Mouse (Mus musculus): ENCODE measurements around the gene Scamp4. TPM values are rescaled to one million over a fixed set of nuclear protein-coding genes. Genes with fewer than 3 reads are reported as not detected.

Gene Scamp4
- polyA plus RNA-seq, 1 experiment from 2014 or later = 113 TPM

GRCm38 (mm10) chr10:80569664-80570066, 33.0 kb upstream of the Scamp4 start:
- Histone ChIP-seq H3K9ac (replicated peaks; ENCODE audit: low read length) (peak overlapping the region; percentile 18; the same call in 1 of the 2 replicates), H3K36me3 (ENCODE audit: insufficient read depth, low read length) (0 out of 2 replicates have a peak, but pooled peaks cover 8% of the 10 kb centered on the region), H3K27ac (ENCODE audit: low read length) (no peak overlapping the region), H3K27me3 (ENCODE audit: insufficient read depth, low read length) (no peaks in the 10 kb centered on the region), H3K4me3 (ENCODE audit: low read length) (peak overlapping the region; percentile 9; the same call in 1 of the 2 replicates), H3K4me2 (replicated peaks; ENCODE audit: low read depth, low read length) (peak overlapping the region; percentile 23), H3K4me1 (ENCODE audit: insufficient read depth, low read length) (peaks cover 41% of the 10 kb centered on the region), H3K9me3 (ENCODE audit: low read length) (no peaks in the 10 kb centered on the region)
- 0 out of 2 replicates have a peak, but pooled peaks have one; percentile 22 for ATAC-seq (ENCODE audit: low FRiP score, low TSS enrichment)
- WGBS = 27% methylated on average over 10 of the region's 10 CpGs

GRCm38 (mm10) chr10:80570419-80570818, 32.3 kb upstream of the Scamp4 start:
- H3K36me3 ChIP-seq (ENCODE audit: insufficient read depth, low read length) = 0 out of 2 replicates have a peak, but pooled peaks cover 8% of the 10 kb centered on the region
- WGBS = 88% methylated on average over 10 of the region's 10 CpGs
- no peaks in the 10 kb centered on the region for H3K27me3 ChIP-seq (ENCODE audit: insufficient read depth, low read length)
- H3K9me3 ChIP-seq (ENCODE audit: low read length) = no peaks in the 10 kb centered on the region
- H3K4me3 ChIP-seq (ENCODE audit: low read length) = peak overlapping the region; percentile 23; the same call in 1 of the 2 replicates
- peak overlapping the region; percentile 50; the same call in 1 of the 2 replicates for H3K4me2 ChIP-seq (replicated peaks; ENCODE audit: low read depth, low read length)
- H3K27ac ChIP-seq (ENCODE audit: low read length) = peak overlapping the region; percentile 59; the same call in 1 of the 2 replicates
- no peak for ATAC-seq (ENCODE audit: low FRiP score, low TSS enrichment)
- H3K9ac ChIP-seq (replicated peaks; ENCODE audit: low read length) = peak overlapping the region; percentile 45; the same call in 1 of the 2 replicates
- H3K4me1 ChIP-seq (ENCODE audit: insufficient read depth, low read length) = peaks cover 49% of the 10 kb centered on the region

- 16% methylated on average over 30 of the region's 30 CpGs for WGBS
- Histone ChIP-seq H3K9ac (replicated peaks; ENCODE audit: low read length) (peak overlapping the region; percentile 45), H3K27ac (ENCODE audit: low read length) (peak overlapping the region; percentile 59), H3K4me2 (replicated peaks; ENCODE audit: low read depth, low read length) (peak overlapping the region; percentile 50), H3K36me3 (ENCODE audit: insufficient read depth, low read length) (0 out of 2 replicates have a peak, but pooled peaks cover 8% of the 10 kb centered on the region), H3K27me3 (ENCODE audit: insufficient read depth, low read length) (no peaks in the 10 kb centered on the region), H3K4me1 (ENCODE audit: insufficient read depth, low read length) (peaks cover 55% of the 10 kb centered on the region), H3K9me3 (ENCODE audit: low read length) (no peaks in the 10 kb centered on the region), H3K4me3 (ENCODE audit: low read length) (peak overlapping the region; percentile 23)
- ATAC-seq (ENCODE audit: low FRiP score, low TSS enrichment) = peak; percentile 20; the same call in 1 of the 2 replicates
Measured at GRCm38 (mm10) chr10:80570871-80571836, 31.5 kb upstream of the Scamp4 start.

- H3K4me3 ChIP-seq (ENCODE audit: low read length) = no peak overlapping the region
- H3K36me3 ChIP-seq (ENCODE audit: insufficient read depth, low read length) = 0 out of 2 replicates have a peak, but pooled peaks cover 8% of the 10 kb centered on the region
- H3K4me1 ChIP-seq (ENCODE audit: insufficient read depth, low read length) = peaks cover 49% of the 10 kb centered on the region
- 96% methylated on average over 2 of the region's 2 CpGs for WGBS
- H3K27me3 ChIP-seq (ENCODE audit: insufficient read depth, low read length) = no peaks in the 10 kb centered on the region
- no peak overlapping the region for H3K9ac ChIP-seq (replicated peaks; ENCODE audit: low read length)
- H3K9me3 ChIP-seq (ENCODE audit: low read length) = no peaks in the 10 kb centered on the region
- H3K27ac ChIP-seq (ENCODE audit: low read length) = no peak overlapping the region
- H3K4me2 ChIP-seq (replicated peaks; ENCODE audit: low read depth, low read length) = no peak overlapping the region
- ATAC-seq (ENCODE audit: low FRiP score, low TSS enrichment) = no peak
Measured at GRCm38 (mm10) chr10:80572477-80572876, 30.2 kb upstream of the Scamp4 start.

GRCm38 (mm10) chr10:80573944-80574343, 28.7 kb upstream of the Scamp4 start:
- 0 out of 2 replicates have a peak overlapping the region, but pooled peaks have one; percentile 29 for H3K9ac ChIP-seq (replicated peaks; ENCODE audit: low read length)
- no peaks in the 10 kb centered on the region for H3K36me3 ChIP-seq (ENCODE audit: insufficient read depth, low read length)
- H3K27me3 ChIP-seq (ENCODE audit: insufficient read depth, low read length) = no peaks in the 10 kb centered on the region
- no peak for ATAC-seq (ENCODE audit: low FRiP score, low TSS enrichment)
- 27% methylated on average over 9 of the region's 9 CpGs for WGBS
- H3K4me3 ChIP-seq (ENCODE audit: low read length) = no peak overlapping the region
- H3K9me3 ChIP-seq (ENCODE audit: low read length) = no peaks in the 10 kb centered on the region
- H3K4me1 ChIP-seq (ENCODE audit: insufficient read depth, low read length) = peaks cover 59% of the 10 kb centered on the region
- H3K27ac ChIP-seq (ENCODE audit: low read length) = no peak overlapping the region
- no peak overlapping the region for H3K4me2 ChIP-seq (replicated peaks; ENCODE audit: low read depth, low read length)

- H3K36me3 ChIP-seq (ENCODE audit: insufficient read depth, low read length) = no peaks in the 10 kb centered on the region
- H3K27ac ChIP-seq (ENCODE audit: low read length) = no peak overlapping the region
- no peak overlapping the region for H3K4me2 ChIP-seq (replicated peaks; ENCODE audit: low read depth, low read length)
- peaks cover 63% of the 10 kb centered on the region for H3K4me1 ChIP-seq (ENCODE audit: insufficient read depth, low read length)
- no peak overlapping the region for H3K9ac ChIP-seq (replicated peaks; ENCODE audit: low read length)
- H3K4me3 ChIP-seq (ENCODE audit: low read length) = no peak overlapping the region
- WGBS = 63% methylated on average over 3 of the region's 3 CpGs
- no peak for ATAC-seq (ENCODE audit: low FRiP score, low TSS enrichment)
- no peaks in the 10 kb centered on the region for H3K27me3 ChIP-seq (ENCODE audit: insufficient read depth, low read length)
- H3K9me3 ChIP-seq (ENCODE audit: low read length) = no peaks in the 10 kb centered on the region
Measured at GRCm38 (mm10) chr10:80574896-80575295, 27.8 kb upstream of the Scamp4 start.

GRCm38 (mm10) chr10:80575925-80576324, 26.7 kb upstream of the Scamp4 start:
- H3K9ac ChIP-seq (replicated peaks; ENCODE audit: low read length) = peak overlapping the region; percentile 87
- H3K4me2 ChIP-seq (replicated peaks; ENCODE audit: low read depth, low read length) = peak overlapping the region; percentile 97
- H3K4me1 ChIP-seq (ENCODE audit: insufficient read depth, low read length) = peaks cover 53% of the 10 kb centered on the region
- ATAC-seq (ENCODE audit: low FRiP score, low TSS enrichment) = no peak
- peak overlapping the region; percentile 82 for H3K4me3 ChIP-seq (ENCODE audit: low read length)
- H3K36me3 ChIP-seq (ENCODE audit: insufficient read depth, low read length) = no peaks in the 10 kb centered on the region
- WGBS = 12% methylated on average over 17 of the region's 17 CpGs
- no peaks in the 10 kb centered on the region for H3K27me3 ChIP-seq (ENCODE audit: insufficient read depth, low read length)
- H3K9me3 ChIP-seq (ENCODE audit: low read length) = no peaks in the 10 kb centered on the region
- no peak overlapping the region; the same call in 1 of the 2 replicates for H3K27ac ChIP-seq (ENCODE audit: low read length)

GRCm38 (mm10) chr10:80576351-80577194, 26.1 kb upstream of the Scamp4 start:
- H3K4me1 ChIP-seq (ENCODE audit: insufficient read depth, low read length) = peaks cover 47% of the 10 kb centered on the region
- WGBS = under 1% methylated on average over 84 of the region's 96 CpGs
- peak overlapping the region; percentile 97 for H3K27ac ChIP-seq (ENCODE audit: low read length)
- H3K27me3 ChIP-seq (ENCODE audit: insufficient read depth, low read length) = no peaks in the 10 kb centered on the region
- ATAC-seq (ENCODE audit: low FRiP score, low TSS enrichment) = no peak
- H3K4me3 ChIP-seq (ENCODE audit: low read length) = peak overlapping the region; percentile 82
- peak overlapping the region; percentile 97 for H3K4me2 ChIP-seq (replicated peaks; ENCODE audit: low read depth, low read length)
- no peaks in the 10 kb centered on the region for H3K36me3 ChIP-seq (ENCODE audit: insufficient read depth, low read length)
- H3K9ac ChIP-seq (replicated peaks; ENCODE audit: low read length) = peak overlapping the region; percentile 87
- H3K9me3 ChIP-seq (ENCODE audit: low read length) = no peaks in the 10 kb centered on the region
